Mouse (Mus musculus) ES-E14 (cell line): ENCODE results near the gene Atp5e. TPM values are rescaled to one million over a fixed set of nuclear protein-coding genes. Genes with fewer than 3 reads are reported as not detected.

ENCODE experiments used
- DNase-seq: peaks from one replicate; pipeline ENCODE4 v3.0.0-alpha.2; 2013; ENCODE audit warnings: low read depth, low spot score
- H3K27ac ChIP-seq: 2 replicates; pipeline ENCODE4 v1.5.1; 2012; ENCODE audit warnings: low read depth, mild to moderate bottlenecking, low read length, moderate library complexity, mixed read lengths; ENCODE audit not compliant: poor library complexity, insufficient read depth, severe bottlenecking
- H3K36me3 ChIP-seq: 2 replicates; pipeline ENCODE4 v1.6.1; 2012; ENCODE audit warnings: mild to moderate bottlenecking, low read length, moderate library complexity, mixed read lengths; ENCODE audit not compliant: control insufficient read depth, poor library complexity, insufficient read depth, severe bottlenecking
- H3K4me1 ChIP-seq, 2 experiments: fragments of 150-350 bp in 1 of 2; sonication (generic) in 1 of 2; 2 replicates each; pipeline ENCODE4 v1.6.1; 2012; ENCODE audit warnings: low read length in 2 of 2, mild to moderate bottlenecking in 1 of 2, mixed read lengths in 1 of 2; ENCODE audit not compliant: control insufficient read depth in 2 of 2, insufficient read depth in 2 of 2, poor library complexity in 1 of 2
- H3K4me3 ChIP-seq, 2 experiments: fragments of 150-350 bp in 1 of 2; sonication (generic) in 1 of 2; 2 replicates each; pipeline ENCODE4 v1.5.1; 2012; ENCODE audit warnings: low read length in 2 of 2, low read depth in 1 of 2, mild to moderate bottlenecking in 1 of 2, mixed read lengths in 1 of 2; ENCODE audit not compliant: insufficient read depth in 1 of 2, poor library complexity in 1 of 2, severe bottlenecking in 1 of 2
- H3K9ac ChIP-seq: 2 replicates; pipeline ENCODE4 v1.6.1; 2012; ENCODE audit warnings: low read depth, mild to moderate bottlenecking, low read length, mixed read lengths; ENCODE audit not compliant: poor library complexity, insufficient read depth, severe bottlenecking
- H3K9me3 ChIP-seq: fragments of 150-350 bp; sonication (generic); 2 replicates; pipeline ENCODE4 v1.6.1; 2012; ENCODE audit warnings: low read depth, mild to moderate bottlenecking, low read length; ENCODE audit not compliant: control insufficient read depth, insufficient read depth
- CHD2 ChIP-seq: IDR thresholded peaks from 2 replicates; pipeline ENCODE4 v1.6.1; 2014; ENCODE audit warnings: mild to moderate bottlenecking, low read depth, low read length, inconsistent platforms
- HCFC1 ChIP-seq: IDR thresholded peaks from 2 replicates; pipeline ENCODE4 v1.6.1; 2012; ENCODE audit warnings: low read length, inconsistent platforms, borderline replicate concordance; ENCODE audit not compliant: insufficient read depth
- MAFK ChIP-seq: IDR thresholded peaks from 2 replicates; pipeline ENCODE4 v1.6.1; 2014; ENCODE audit warnings: mild to moderate bottlenecking, low read depth, low read length, inconsistent platforms; ENCODE audit not compliant: insufficient read depth
- ZC3H11A ChIP-seq: IDR thresholded peaks from 2 replicates; pipeline ENCODE4 v1.6.1; 2012; ENCODE audit warnings: low read depth, mild to moderate bottlenecking, inconsistent platforms, low read length, borderline replicate concordance
- ZNF384 ChIP-seq: IDR thresholded peaks from 2 replicates; pipeline ENCODE4 v1.6.1; 2012; ENCODE audit warnings: low read depth, low read length, inconsistent platforms
- in situ Hi-C, 2 experiments: fragments of 600-800 bp; cut with MboI; formaldehyde crosslinking; loops; one replicate each; pipeline ENCODE4 v1.15.1; 2025; ENCODE audit warnings: low sequenced_read_pairs in 2 of 2, inconsistent platforms in 1 of 2; ENCODE audit not compliant: unreplicated experiment in 2 of 2
- total RNA-seq: library from RNA; depleted of rRNA; stranded (reverse); fragments of 300-350 nt; gene quantifications from 2 replicates; pipeline ENCODE4 v1.2.3, GENCODE M21; 2012

Atp5e gene
- total RNA-seq, 1 experiment, result 37.4 TPM

DNA sequence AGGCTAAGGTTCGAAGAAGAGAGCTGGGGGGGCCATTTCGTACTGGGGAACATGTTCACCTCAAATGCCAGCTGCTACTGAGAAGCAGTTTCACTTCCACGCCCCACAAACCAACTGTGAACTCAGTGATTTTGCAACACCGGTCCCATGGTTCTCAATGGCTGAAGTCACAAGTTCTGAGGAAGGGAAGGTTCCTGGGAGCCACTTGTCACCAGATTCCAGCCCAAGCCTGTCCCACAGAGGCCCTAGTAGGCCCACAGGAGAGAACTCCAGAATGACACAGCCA, 26.3 kb downstream of the Atp5e start:
- H3K9ac ChIP-seq, result no peak overlapping the region; the same call in 1 of the 2 replicates

DNA sequence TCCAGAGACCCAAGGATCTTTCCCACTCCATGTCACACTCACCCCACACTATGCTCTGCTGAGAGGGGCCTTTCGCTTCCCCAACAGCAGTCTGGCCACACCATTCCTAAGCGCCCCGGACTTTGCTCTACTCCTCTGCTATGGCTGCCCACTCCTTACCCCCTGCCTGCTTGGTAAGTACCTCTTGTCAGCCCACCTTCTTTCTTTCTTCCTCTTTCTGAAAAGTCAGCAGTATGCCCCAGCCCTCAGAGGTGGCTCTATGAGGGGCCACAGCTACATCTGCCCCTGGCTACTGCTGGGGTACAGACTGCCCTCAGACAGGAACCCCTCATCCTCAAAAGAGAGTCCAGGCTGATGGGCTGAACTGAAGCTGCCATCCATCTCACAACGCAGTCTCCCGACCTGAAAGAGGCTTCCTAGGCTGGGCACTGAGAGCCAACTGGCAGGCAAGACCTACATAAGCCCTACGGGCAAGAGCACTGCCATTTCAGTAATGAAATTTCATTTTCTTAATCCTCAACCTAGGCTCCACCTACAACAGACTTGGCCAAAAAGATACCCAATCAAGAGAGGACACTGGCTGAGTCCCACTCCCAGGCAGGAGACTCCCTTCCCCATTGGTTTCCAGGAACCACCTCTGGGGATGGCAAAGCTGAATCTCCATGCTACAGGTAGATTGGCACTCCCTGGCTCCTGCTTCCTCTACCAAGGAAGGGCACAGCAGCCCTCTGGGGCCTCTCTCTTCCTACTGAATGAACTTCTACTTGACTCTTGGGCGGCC, 26.8 kb downstream of the Atp5e start:
- in situ Hi-C loops, result no loop called here
- Histone ChIP-seq H3K36me3 (peaks cover 33% of the 10 kb centered on the region), H3K9me3 (no peaks in the 10 kb centered on the region), H3K27ac (no peak overlapping the region; the same call in 1 of the 2 replicates), H3K4me1 (peaks cover 0 to 30% of the 10 kb centered on the region in 2 experiments; a peak in 2 of 4 replicates), H3K9ac (no peak overlapping the region), H3K4me3 (no peak overlapping the region)
- DNase-seq, result no peak
- TF ChIP-seq ZNF384 (no peak), MAFK (no peak), CHD2 (no peak), HCFC1 (no peak), ZC3H11A (no peak)

More for the DNA sequence above, 26.3 kb downstream of the Atp5e start:
- Histone ChIP-seq H3K27ac (no peak overlapping the region), H3K36me3 (peaks cover 29% of the 10 kb centered on the region), H3K4me1 (peaks cover 0 to 30% of the 10 kb centered on the region in 2 experiments; a peak in 2 of 4 replicates), H3K9me3 (no peaks in the 10 kb centered on the region), H3K4me3 (peak overlapping the region in 1 of 2 experiments; percentile 71; a peak in 1 of 4 replicates)
- DNase-seq, result no peak
- TF ChIP-seq HCFC1 (no peak), MAFK (no peak), ZNF384 (no peak), CHD2 (no peak), ZC3H11A (no peak)
- in situ Hi-C loops, result no loop called here

DNA sequence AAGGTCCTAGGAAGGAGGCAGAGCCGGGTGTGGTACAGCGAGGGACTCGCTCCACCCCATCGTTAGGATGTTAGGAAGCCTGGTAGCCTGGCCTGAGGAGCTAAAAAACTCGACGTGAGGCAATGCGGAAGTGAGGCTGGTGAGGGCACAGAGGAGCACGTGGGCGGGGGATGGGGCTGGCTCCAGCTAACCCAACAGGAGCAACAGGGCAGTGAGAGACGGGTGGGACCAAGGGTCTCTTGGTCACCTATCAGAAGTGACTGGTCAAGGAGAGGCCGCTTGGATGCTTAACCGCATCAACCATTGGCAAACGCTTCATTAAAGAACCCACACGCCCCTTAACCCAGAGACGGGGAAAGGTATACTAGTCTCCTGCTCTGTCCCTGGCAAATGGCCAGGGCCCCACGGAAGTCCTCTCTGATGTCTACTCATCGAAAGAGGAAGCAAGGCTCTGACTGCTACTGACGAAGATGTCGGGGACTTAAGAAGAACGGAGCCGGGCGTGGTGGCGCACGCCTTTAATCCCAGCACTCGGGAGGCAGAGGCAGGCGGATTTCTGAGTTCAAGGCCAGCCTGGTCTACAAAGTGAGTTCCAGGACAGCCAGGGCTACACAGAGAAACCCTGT, 27.7 kb downstream of the Atp5e start:
- Histone ChIP-seq H3K9me3 (no peaks in the 10 kb centered on the region), H3K4me3 (no peak overlapping the region), H3K9ac (no peak overlapping the region), H3K4me1 (peaks cover 0 to 30% of the 10 kb centered on the region in 2 experiments; a peak in 2 of 4 replicates), H3K36me3 (peaks cover 33% of the 10 kb centered on the region), H3K27ac (no peak overlapping the region)
- in situ Hi-C loops, result no loop called here
- DNase-seq, result no peak
- TF ChIP-seq MAFK (no peak), HCFC1 (no peak), CHD2 (no peak), ZNF384 (no peak), ZC3H11A (no peak)

DNA sequence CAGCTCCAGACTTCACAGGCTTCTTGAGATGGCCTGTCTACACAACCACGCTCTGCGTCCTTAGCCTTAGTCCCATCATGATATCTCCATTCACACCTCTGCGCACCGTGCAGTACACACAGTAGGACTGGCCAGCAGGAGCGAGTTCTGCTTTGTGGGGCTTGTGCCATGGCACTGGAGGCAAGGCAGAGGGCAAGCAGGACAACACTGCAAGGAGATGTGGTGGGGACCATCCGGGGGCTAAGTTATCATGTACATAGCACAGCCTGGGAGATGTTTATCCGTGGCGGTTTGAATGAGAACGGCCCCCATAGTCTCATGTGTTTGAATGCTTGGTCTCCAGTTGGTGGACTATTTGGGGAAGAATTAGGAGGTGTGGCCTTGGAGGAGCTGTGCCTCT, 29.0 kb downstream of the Atp5e start:
- TF ChIP-seq ZNF384 (no peak), ZC3H11A (no peak), HCFC1 (no peak), MAFK (no peak), CHD2 (no peak)
- in situ Hi-C loops, result no loop called here
- H3K27ac ChIP-seq, result no peak overlapping the region
- no peak overlapping the region for H3K9ac ChIP-seq
- H3K4me3 ChIP-seq, result no peak overlapping the region
- no peaks in the 10 kb centered on the region for H3K9me3 ChIP-seq
- DNase-seq, result no peak
- peaks cover 0 to 30% of the 10 kb centered on the region in 2 experiments; a peak in 2 of 4 replicates for H3K4me1 ChIP-seq
- peaks cover 35% of the 10 kb centered on the region for H3K36me3 ChIP-seq
